Mouse (Mus musculus) gastrocnemius, postnatal 14 days (tissue): ENCODE results near the gene Nr6a1. TPM values are rescaled to one million over a fixed set of nuclear protein-coding genes. Genes with fewer than 3 reads are reported as not detected.

Source experiments
- DNase-seq: peaks from one replicate; pipeline ENCODE4 v3.0.0; 2021; ENCODE audit warnings: mixed read lengths
- intact Hi-C: fragments of 180-260 bp; cut with DNase I; formaldehyde crosslinking; loops from one replicate; pipeline ENCODE4 v1.15.1; 2025; ENCODE audit warnings: low total_unique reads
- microRNA-seq, 2 experiments: library from miRNA; unstranded; fragments of <30 nt; microRNA quantifications; one replicate each; pipeline ENCODE4 v1.2.0; 2021
- total RNA-seq, 2 experiments: library from RNA; stranded (reverse); gene quantifications; 2 replicates each; pipeline ENCODE4 v1.2.3; 2021

The Nr6a1 gene
- total RNA-seq, 2 experiments from 2014 or later = 1.5 to 2.1 TPM

- intact Hi-C loops = no loop called here
- no peak for DNase-seq
These were observed 227.3 kb downstream of the Nr6a1 start for GRCm38 (mm10) chr2:38700177-38700576.

- DNase-seq = no peak
- intact Hi-C loops = no loop called here
These were observed 228.9 kb downstream of the Nr6a1 start for GRCm38 (mm10) chr2:38698623-38699022.

GRCm38 (mm10) chr2:38697128-38698120 lies 230.1 kb downstream of the Nr6a1 start:
- intact Hi-C loops = no loop called here
- DNase-seq = no peak

GRCm38 (mm10) chr2:38695770-38696169 lies 231.7 kb downstream of the Nr6a1 start:
- no peak for DNase-seq
- intact Hi-C loops = no loop called here

GRCm38 (mm10) chr2:38691542-38691941 lies 235.9 kb downstream of the Nr6a1 start:
- intact Hi-C loops = no loop called here
- no peak for DNase-seq

- no peak for DNase-seq
- intact Hi-C loops = no loop called here
These were observed 237.6 kb downstream of the Nr6a1 start for GRCm38 (mm10) chr2:38689881-38690280.

- intact Hi-C loops = no loop called here
- no peak for DNase-seq
These were observed 238.5 kb downstream of the Nr6a1 start for GRCm38 (mm10) chr2:38688791-38689520.

GRCm38 (mm10) chr2:38685746-38686145 lies 241.7 kb downstream of the Nr6a1 start:
- intact Hi-C loops = no loop called here
- DNase-seq = no peak

GRCm38 (mm10) chr2:38683083-38683482 lies 244.4 kb downstream of the Nr6a1 start:
- no peak for DNase-seq

GRCm38 (mm10) chr2:38682209-38682608 lies 245.3 kb downstream of the Nr6a1 start:
- DNase-seq = no peak
- intact Hi-C loops = no loop called here

More at GRCm38 (mm10) chr2:38683083-38683482, 244.4 kb downstream of the Nr6a1 start:
- intact Hi-C loops = no loop called here

- intact Hi-C loops = no loop called here
- no peak for DNase-seq
These were observed 248.5 kb downstream of the Nr6a1 start for GRCm38 (mm10) chr2:38678947-38679346.

GRCm38 (mm10) chr2:38675366-38675969 lies 252.0 kb downstream of the Nr6a1 start:
- no peak for DNase-seq
- intact Hi-C loops = no loop called here

Small RNA genes within 50 kb of the gene (microRNA-seq; reads per million reads assigned to microRNA genes)
- gene Mir181a-2 (41.6 to 82.2 reads per million in 2 experiments), gene Mir181b-2 (649 to 1,017 reads per million in 2 experiments)

Other genes with a start within 250 kb of the Nr6a1 start
- gene Nr5a1, start 213.1 kb downstream of the Nr6a1 start, total RNA-seq = not detected
- 10 to 100 TPM; 13.7 to 18.8 TPM for gene Olfml2a, start 4.3 kb upstream of the Nr6a1 start, total RNA-seq
- under 1 TPM in 1 of 2 experiments, not detected in 1; 0.08 TPM for gene Wdr38, start 69.8 kb upstream of the Nr6a1 start, total RNA-seq
- 10 to 100 TPM; 55.1 to 58.2 TPM for gene Arpc5l, start 77.7 kb upstream of the Nr6a1 start, total RNA-seq
- gene Rpl35, start 77.9 kb upstream of the Nr6a1 start, total RNA-seq = 100 to 1,000 TPM; 326 to 377 TPM
- gene Golga1, start 137.9 kb upstream of the Nr6a1 start, total RNA-seq = 10 to 100 TPM in 1 of 2 experiments, 1 to 10 TPM in 1; 9.8 to 10.5 TPM